Mouse (Mus musculus) MEL (cell line): ENCODE data around the gene Macrod1. TPM values are rescaled to one million over a fixed set of nuclear protein-coding genes. Genes with fewer than 3 reads are reported as not detected.

Source experiments
- DNase-seq: peaks from one replicate; pipeline ENCODE4 v3.0.0; 2011; ENCODE audit warnings: low read depth, low spot score
- H3K27ac ChIP-seq: 2 replicates; pipeline ENCODE4 v1.5.1; 2012; ENCODE audit warnings: low read depth, mild to moderate bottlenecking, control low read depth, low read length, moderate library complexity; ENCODE audit not compliant: control insufficient read depth
- H3K27me3 ChIP-seq, 2 experiments: fragments of 150-350 bp in 1 of 2; sonication (generic) in 1 of 2; 2 replicates each; pipeline ENCODE4 v1.6.1; 2012; ENCODE audit warnings: low read length in 2 of 2, mild to moderate bottlenecking in 2 of 2, improper control_type of control experiment in 1 of 2, moderate library complexity in 1 of 2; ENCODE audit not compliant: insufficient read depth in 2 of 2, control insufficient read depth in 1 of 2
- H3K36me3 ChIP-seq, 2 experiments: 2 replicates each; pipeline ENCODE4 v1.6.1; 2012 to 2014; ENCODE audit warnings: low read length in 2 of 2, improper control_type of control experiment in 1 of 2, inconsistent platforms in 1 of 2, mild to moderate bottlenecking in 1 of 2; ENCODE audit not compliant: insufficient read depth in 2 of 2, control insufficient read depth in 1 of 2
- H3K4me1 ChIP-seq, 2 experiments: fragments of 150-350 bp in 1 of 2; sonication (generic) in 1 of 2; 2 replicates each; pipeline ENCODE4 v1.6.1; 2012; ENCODE audit warnings: low read length in 2 of 2, improper control_type of control experiment in 1 of 2, mild to moderate bottlenecking in 1 of 2; ENCODE audit not compliant: insufficient read depth in 2 of 2, control insufficient read depth in 1 of 2
- H3K4me3 ChIP-seq, 2 experiments: fragments of 150-350 bp in 1 of 2; sonication (generic) in 1 of 2; 2 replicates each; pipeline ENCODE4 v1.5.1; 2012; ENCODE audit warnings: low read depth in 2 of 2, low read length in 2 of 2, mild to moderate bottlenecking in 2 of 2, moderate library complexity in 2 of 2, control low read depth in 1 of 2, improper control_type of control experiment in 1 of 2; ENCODE audit not compliant: control insufficient read depth in 1 of 2, insufficient read depth in 1 of 2
- H3K79me2 ChIP-seq: 2 replicates; pipeline ENCODE4 v1.6.1; 2012; ENCODE audit warnings: mild to moderate bottlenecking, low read length, moderate library complexity; ENCODE audit not compliant: control insufficient read depth, poor library complexity, insufficient read depth
- H3K9ac ChIP-seq: 2 replicates; pipeline ENCODE4 v1.6.1; 2012; ENCODE audit warnings: low read depth, mild to moderate bottlenecking, control low read depth, low read length, moderate library complexity; ENCODE audit not compliant: control insufficient read depth, poor library complexity, severe bottlenecking
- H3K9me3 ChIP-seq: fragments of 150-350 bp; sonication (generic); replicated peaks from 2 replicates; pipeline ENCODE4 v1.6.1; 2012; ENCODE audit warnings: mild to moderate bottlenecking, low read length, improper control_type of control experiment, moderate library complexity; ENCODE audit not compliant: insufficient read depth
- CTCF ChIP-seq, 3 experiments: IDR thresholded peaks in 2 of 3; conservative IDR thresholded peaks in 1 of 3; 2 replicates each; pipeline ENCODE4 v1.5.1; 2011 to 2012; ENCODE audit warnings: low read length in 3 of 3, low read depth in 2 of 3, mild to moderate bottlenecking in 2 of 3, improper control_type of control experiment in 1 of 3, inconsistent platforms in 1 of 3, mixed read lengths in 1 of 3, moderate library complexity in 1 of 3; ENCODE audit not compliant: control insufficient read depth in 1 of 3, insufficient read depth in 1 of 3, poor library complexity in 1 of 3, severe bottlenecking in 1 of 3
- E2F4 ChIP-seq: IDR thresholded peaks from 2 replicates; pipeline ENCODE4 v1.6.1; 2011; ENCODE audit warnings: low read depth, low read length, improper control_type of control experiment, borderline replicate concordance
- GATA1 ChIP-seq: IDR thresholded peaks from 2 replicates; pipeline ENCODE4 v1.6.1; 2011; ENCODE audit warnings: low read depth, low read length, improper control_type of control experiment
- MXI1 ChIP-seq: IDR thresholded peaks from 2 replicates; pipeline ENCODE4 v1.6.1; 2011; ENCODE audit warnings: mild to moderate bottlenecking, low read depth, low read length, improper control_type of control experiment
- MYB ChIP-seq: IDR thresholded peaks from 2 replicates; pipeline ENCODE4 v1.6.1; 2011; ENCODE audit warnings: mild to moderate bottlenecking, low read depth, low read length, improper control_type of control experiment
- NRF1 ChIP-seq: IDR thresholded peaks from 2 replicates; pipeline ENCODE4 v1.6.1; 2014; ENCODE audit warnings: low read depth, mild to moderate bottlenecking, inconsistent platforms, low read length, improper control_type of control experiment, moderate library complexity; ENCODE audit not compliant: poor library complexity, insufficient read depth, severe bottlenecking
- POLR2AphosphoS2 ChIP-seq: IDR thresholded peaks from 2 replicates; pipeline ENCODE4 v1.6.1; 2011; ENCODE audit warnings: low read length, improper control_type of control experiment
- SIN3A ChIP-seq: IDR thresholded peaks from 2 replicates; pipeline ENCODE4 v1.6.1; 2012; ENCODE audit warnings: low read length, improper control_type of control experiment, inconsistent platforms
- SMC3 ChIP-seq: IDR thresholded peaks from 2 replicates; pipeline ENCODE4 v1.6.1; 2011; ENCODE audit warnings: low read depth, low read length, improper control_type of control experiment
- USF1 ChIP-seq: IDR thresholded peaks from 2 replicates; pipeline ENCODE4 v1.6.1; 2014; ENCODE audit warnings: low read depth, mild to moderate bottlenecking, inconsistent platforms, low read length, improper control_type of control experiment, moderate library complexity
- USF2 ChIP-seq, 2 experiments: IDR thresholded peaks; 2 replicates each; pipeline ENCODE4 v1.6.1; 2011 to 2012; ENCODE audit warnings: improper control_type of control experiment in 2 of 2, low read length in 2 of 2, borderline replicate concordance in 1 of 2, inconsistent platforms in 1 of 2, low read depth in 1 of 2, mild to moderate bottlenecking in 1 of 2; ENCODE audit not compliant: insufficient read depth in 1 of 2
- ZC3H11A ChIP-seq: IDR thresholded peaks from 2 replicates; pipeline ENCODE4 v1.6.1; 2012; ENCODE audit warnings: low read depth, mild to moderate bottlenecking, inconsistent platforms, low read length, improper control_type of control experiment
- ZNF384 ChIP-seq: IDR thresholded peaks from 2 replicates; pipeline ENCODE4 v1.6.1; 2012; ENCODE audit warnings: low read depth, mild to moderate bottlenecking, inconsistent platforms, low read length, improper control_type of control experiment
- polyA plus RNA-seq, 2 experiments: library from polyadenylated mRNA; stranded (reverse) in 1 of 2; unstranded in 1 of 2; fragments of >175 nt in 1 of 2; fragments of >200 nt in 1 of 2; gene quantifications; 2 replicates each; pipeline versions ENCODE4 v1.2.1 to v1.2.4; 2012; ENCODE audit warnings: low replicate concordance in 2 of 2, low read depth in 1 of 2; ENCODE audit not compliant: insufficient read length in 2 of 2, insufficient read depth in 1 of 2, missing spikeins in 1 of 2
- total RNA-seq: library from RNA; depleted of rRNA; stranded (reverse); fragments of 300-350 nt; gene quantifications from 2 replicates; pipeline ENCODE4 v1.2.3, GENCODE M21; 2012

Macrod1 gene
- total and polyA plus RNA-seq, 3 experiments, result 4.5 to 15.7 TPM; not detected in 1

DNA sequence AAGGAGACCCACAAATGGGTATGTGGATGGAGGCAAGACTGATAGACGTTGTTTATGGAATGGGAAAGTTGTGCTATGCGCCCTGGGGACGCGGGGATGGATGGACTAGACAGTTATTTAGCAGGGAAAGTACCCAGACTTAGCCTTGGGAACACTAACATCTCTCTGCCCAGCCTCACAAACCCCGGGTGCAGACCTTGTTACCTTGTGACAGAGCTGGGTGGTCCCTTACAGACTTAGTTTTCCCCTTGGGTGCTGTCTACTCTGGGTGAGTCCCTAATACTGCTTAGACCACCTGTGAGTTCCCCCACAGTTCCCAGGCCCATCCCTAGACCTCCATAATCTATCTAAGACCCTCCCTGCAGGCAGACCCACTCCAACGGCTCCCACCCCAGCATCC is 110.2 kb downstream of the Macrod1 start:
- H3K9me3 ChIP-seq, result no peaks in the 10 kb centered on the region
- no peak for DNase-seq
- H3K27me3 ChIP-seq, result no peaks in the 10 kb centered on the region
- TF ChIP-seq GATA1 (no peak), MYB (no peak), SIN3A (no peak), NRF1 (no peak), ZNF384 (no peak), ZC3H11A (no peak), POLR2AphosphoS2 (no peak), MXI1 (no peak), CTCF (IDR thresholded peaks at IDR 0.05 in 2 of 3, conservative IDR thresholded peaks at IDR 0.05 in 1 of 3; ENCODE audit: control insufficient read depth in 1 of 3, insufficient read depth in 1 of 3, low read depth in 2 of 3, low read length in 3 of 3, poor library complexity in 1 of 3, severe bottlenecking in 1 of 3) (no peak), E2F4 (no peak), USF1 (no peak)
- no peak overlapping the region for H3K4me3 ChIP-seq
- no peak overlapping the region for H3K27ac ChIP-seq
- H3K4me1 ChIP-seq, result peaks cover 4 to 5% of the 10 kb centered on the region in 2 experiments; a peak in 3 of 4 replicates
- H3K36me3 ChIP-seq, result no peaks in the 10 kb centered on the region
- no peak overlapping the region for H3K9ac ChIP-seq
- H3K79me2 ChIP-seq, result no peaks in the 10 kb centered on the region

DNA sequence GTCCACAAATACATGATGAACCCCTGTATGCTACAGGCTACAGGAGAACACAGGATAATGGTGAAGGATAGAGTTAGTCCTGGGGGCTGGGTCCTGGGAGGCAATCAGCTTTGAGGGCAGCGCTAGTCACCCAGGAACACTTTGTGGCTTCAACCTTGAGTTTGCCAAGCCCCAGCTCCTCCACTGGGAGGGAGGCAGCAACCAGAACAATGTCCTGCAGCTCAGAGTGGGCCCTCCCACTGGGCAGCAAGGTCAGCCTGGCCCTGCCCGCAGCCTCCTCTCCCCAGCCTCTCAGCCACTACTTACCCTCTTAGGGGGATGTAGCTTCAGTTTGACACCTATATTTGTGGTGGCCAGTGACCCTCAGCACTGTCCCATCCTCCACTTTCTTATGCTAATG is 111.8 kb downstream of the Macrod1 start:
- H3K4me1 ChIP-seq, result peaks cover 4 to 5% of the 10 kb centered on the region in 2 experiments; a peak in 3 of 4 replicates
- H3K9me3 ChIP-seq, result no peaks in the 10 kb centered on the region
- no peak overlapping the region for H3K27ac ChIP-seq
- H3K36me3 ChIP-seq, result no peaks in the 10 kb centered on the region
- no peaks in the 10 kb centered on the region for H3K27me3 ChIP-seq
- no peak for TF ChIP-seq USF2 (IDR thresholded peaks at IDR 0.05; ENCODE audit: borderline replicate concordance in 1 of 2, insufficient read depth in 1 of 2, low read depth in 1 of 2, low read length in 2 of 2)
- DNase-seq, result no peak
- H3K9ac ChIP-seq, result no peak overlapping the region
- H3K4me3 ChIP-seq, result no peak overlapping the region
- H3K79me2 ChIP-seq, result no peaks in the 10 kb centered on the region

- no peaks in the 10 kb centered on the region for H3K36me3 ChIP-seq
- no peaks in the 10 kb centered on the region for H3K9me3 ChIP-seq
- no peak overlapping the region for H3K9ac ChIP-seq
- H3K27me3 ChIP-seq, result no peaks in the 10 kb centered on the region
- H3K27ac ChIP-seq, result no peak overlapping the region
- H3K79me2 ChIP-seq, result no peaks in the 10 kb centered on the region
- no peak overlapping the region for H3K4me3 ChIP-seq
- TF ChIP-seq E2F4 (no peak), SMC3 (no peak), NRF1 (no peak)
- H3K4me1 ChIP-seq, result peaks cover 4 to 5% of the 10 kb centered on the region in 2 experiments; a peak in 3 of 4 replicates
- DNase-seq, result no peak
Observed at GRCm38 (mm10) chr19:7170916-7171315, 114.3 kb downstream of the Macrod1 start.
